Mouse (Mus musculus) hindbrain, embryonic 11.5 days (tissue): Measurements from ENCODE around the gene Csf1. TPM values are rescaled to one million over a fixed set of nuclear protein-coding genes. Genes with fewer than 3 reads are reported as not detected.

Source experiments
- ATAC-seq: fragments of 200-750 bp; cut with Nextera tagmentation; 2 replicates; pipeline ENCODE4 v1.8.0; 2017; ENCODE audit warnings: mild to moderate bottlenecking, moderate TSS enrichment, moderate library complexity; ENCODE audit not compliant: low FRiP score
- DNase-seq: peaks from one replicate; pipeline ENCODE4 v3.0.0-alpha.2; 2015; ENCODE audit warnings: low spot score
- H3K27ac ChIP-seq: fragments of 300-500 bp; sonication (generic); 2 replicates; pipeline ENCODE4 v1.5.1; 2014; ENCODE audit warnings: mild to moderate bottlenecking, low read depth, low read length
- H3K27me3 ChIP-seq: fragments of 300-500 bp; sonication (generic); 2 replicates; pipeline ENCODE4 v1.6.1; 2014; ENCODE audit warnings: mild to moderate bottlenecking, low read length, moderate library complexity, mixed read lengths; ENCODE audit not compliant: control insufficient read depth, insufficient read depth
- H3K36me3 ChIP-seq: fragments of 300-500 bp; sonication (generic); 2 replicates; pipeline ENCODE4 v1.6.1; 2014; ENCODE audit warnings: mild to moderate bottlenecking, low read length, moderate library complexity, mixed read lengths; ENCODE audit not compliant: control insufficient read depth, insufficient read depth
- H3K4me1 ChIP-seq: fragments of 300-500 bp; sonication (generic); replicated peaks from 2 replicates; pipeline ENCODE4 v1.6.1; 2014; ENCODE audit warnings: low read length, mixed read lengths; ENCODE audit not compliant: control insufficient read depth, insufficient read depth
- H3K4me2 ChIP-seq: fragments of 300-500 bp; sonication (generic); replicated peaks from 2 replicates; pipeline ENCODE4 v1.6.1; 2014; ENCODE audit warnings: mild to moderate bottlenecking, low read depth, low read length
- H3K4me3 ChIP-seq: fragments of 300-500 bp; sonication (generic); 2 replicates; pipeline ENCODE4 v1.5.1; 2014; ENCODE audit warnings: low read depth, low read length
- H3K9ac ChIP-seq: fragments of 300-500 bp; sonication (generic); 2 replicates; pipeline ENCODE4 v1.6.1; 2014; ENCODE audit warnings: low read depth, low read length
- H3K9me3 ChIP-seq: fragments of 300-500 bp; sonication (generic); 2 replicates; pipeline ENCODE4 v1.6.1; 2016; ENCODE audit warnings: low read length; ENCODE audit not compliant: control insufficient read depth
- WGBS: fragments of 180-500 bp; shearing (Covaris S2); extraction: QIAGEN DNeasy Blood & Tissue Kit; methylation state at CpG from one replicate; pipeline ENCODE4 v1.1.7; 2014; 5-methylcytosine and 5-hydroxymethylcytosine counted together
- polyA plus RNA-seq: library from polyadenylated mRNA; unstranded; fragments of >200 nt; fragmentation: Nextera tagmentation; extraction: Ambion mirVana; gene quantifications from 2 replicates; pipeline ENCODE4 v1.2.1, GENCODE M21; 2014

Gene Csf1
- polyA plus RNA-seq, 1 experiment from 2014 or later: 5.3 TPM

DNA sequence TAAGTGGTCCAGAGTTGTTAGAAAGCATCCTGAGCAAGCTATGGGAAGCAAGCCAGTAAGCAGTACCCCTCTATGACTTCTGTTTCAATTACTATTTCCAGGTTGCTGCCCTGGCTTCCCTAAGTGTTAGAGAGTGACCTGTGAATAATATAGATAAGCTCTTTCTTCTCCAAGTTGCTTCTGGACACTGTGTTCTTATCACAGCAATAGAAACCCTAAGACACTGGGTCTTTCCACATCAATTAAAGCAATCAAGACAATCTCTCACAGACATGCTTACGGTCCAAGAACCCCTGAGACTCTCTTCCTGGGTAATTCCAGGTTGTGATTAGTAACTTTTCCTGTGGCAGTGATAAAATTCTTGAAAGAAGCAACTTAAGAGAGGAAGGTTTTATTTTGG is 26.1 kb upstream of the Csf1 start:
- no peaks in the 10 kb centered on the region for H3K27me3 ChIP-seq
- H3K4me3 ChIP-seq: no peak overlapping the region
- H3K27ac ChIP-seq: no peak overlapping the region
- 100% methylated on average over 1 of the region's 1 CpGs for WGBS
- DNase-seq (no peak), ATAC-seq (no peak)
- no peak overlapping the region for H3K4me2 ChIP-seq
- H3K9me3 ChIP-seq: no peaks in the 10 kb centered on the region
- no peak overlapping the region for H3K9ac ChIP-seq
- H3K36me3 ChIP-seq: no peaks in the 10 kb centered on the region
- peaks cover 4% of the 10 kb centered on the region for H3K4me1 ChIP-seq

DNA sequence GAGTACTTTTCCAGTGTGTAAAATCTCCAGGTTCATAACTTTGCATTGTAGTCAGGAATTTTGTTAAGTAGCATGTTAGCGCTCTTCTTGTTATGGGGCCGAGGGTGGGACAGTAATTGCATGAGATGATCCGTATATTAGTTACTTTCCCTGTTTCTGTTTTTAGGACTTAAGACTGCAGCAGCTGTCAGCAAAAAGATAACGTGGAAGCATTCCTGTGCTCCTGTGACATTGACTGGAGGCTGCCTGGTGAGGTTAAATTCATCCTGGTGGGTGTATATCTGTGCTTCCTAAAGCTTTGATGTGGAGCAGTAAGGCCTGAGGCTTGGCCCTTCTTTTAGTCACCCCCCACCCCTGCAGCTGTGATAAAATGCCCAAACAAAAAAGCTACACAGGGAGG is 25.3 kb upstream of the Csf1 start:
- Histone ChIP-seq H3K4me1 (peaks cover 4% of the 10 kb centered on the region), H3K9ac (no peak overlapping the region), H3K9me3 (no peaks in the 10 kb centered on the region), H3K36me3 (no peaks in the 10 kb centered on the region), H3K4me3 (no peak overlapping the region), H3K4me2 (no peak overlapping the region), H3K27ac (no peak overlapping the region), H3K27me3 (no peaks in the 10 kb centered on the region)
- ATAC-seq (no peak), DNase-seq (no peak)
- 86% methylated on average over 4 of the region's 4 CpGs for WGBS

DNA sequence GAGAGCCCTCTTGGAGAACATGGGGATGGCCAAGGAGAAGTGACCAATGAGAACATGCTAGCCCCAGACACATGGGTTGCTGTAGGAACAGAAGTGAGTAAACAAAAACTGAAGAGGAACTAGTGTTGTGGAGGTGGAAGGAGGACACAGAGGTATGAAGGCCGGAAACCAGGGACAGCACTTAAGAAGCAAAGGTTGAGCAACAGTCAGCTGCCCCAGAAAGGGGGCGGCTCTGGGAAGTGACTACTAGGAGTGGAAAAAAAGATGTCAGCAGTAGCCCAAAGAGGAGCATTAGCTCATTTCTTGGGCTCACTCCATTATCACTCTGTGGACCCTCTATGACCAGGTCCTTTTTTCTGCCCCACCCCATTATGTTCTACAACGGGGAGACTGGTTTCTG is 23.0 kb upstream of the Csf1 start:
- Histone ChIP-seq H3K4me2 (no peak overlapping the region), H3K36me3 (no peaks in the 10 kb centered on the region), H3K4me3 (no peak overlapping the region), H3K9me3 (no peaks in the 10 kb centered on the region), H3K9ac (no peak overlapping the region), H3K27me3 (no peaks in the 10 kb centered on the region), H3K4me1 (peaks cover 4% of the 10 kb centered on the region), H3K27ac (no peak overlapping the region)
- ATAC-seq: no peak
- no peak for DNase-seq
- WGBS: 91% methylated on average over 3 of the region's 3 CpGs

DNA sequence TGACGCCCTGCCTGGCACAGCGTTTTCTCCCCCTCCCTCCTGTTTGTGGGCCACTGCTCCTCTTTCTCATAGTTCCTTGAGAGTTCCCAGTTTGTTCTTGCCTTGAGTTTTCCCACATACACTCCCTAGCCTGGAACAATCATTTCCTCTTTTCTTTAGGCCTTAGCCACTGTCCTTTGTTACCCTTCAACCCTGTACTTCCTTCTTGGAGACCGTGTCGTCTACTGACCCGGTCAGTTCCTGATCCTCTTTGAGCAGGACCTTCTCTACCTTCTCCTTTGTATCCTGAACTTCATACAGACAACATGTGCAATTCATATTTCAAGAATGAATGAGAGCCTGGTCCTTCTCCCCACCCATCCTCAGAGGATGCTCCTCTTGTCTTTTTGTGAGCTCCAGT is 21.0 kb upstream of the Csf1 start:
- H3K27ac ChIP-seq: no peak overlapping the region
- no peaks in the 10 kb centered on the region for H3K36me3 ChIP-seq
- H3K9me3 ChIP-seq: no peaks in the 10 kb centered on the region
- ATAC-seq (no peak), DNase-seq (no peak)
- H3K4me1 ChIP-seq: no peaks in the 10 kb centered on the region
- WGBS: 88% methylated on average over 5 of the region's 5 CpGs
- no peak overlapping the region for H3K9ac ChIP-seq
- no peaks in the 10 kb centered on the region for H3K27me3 ChIP-seq
- no peak overlapping the region for H3K4me3 ChIP-seq
- H3K4me2 ChIP-seq: no peak overlapping the region

DNA sequence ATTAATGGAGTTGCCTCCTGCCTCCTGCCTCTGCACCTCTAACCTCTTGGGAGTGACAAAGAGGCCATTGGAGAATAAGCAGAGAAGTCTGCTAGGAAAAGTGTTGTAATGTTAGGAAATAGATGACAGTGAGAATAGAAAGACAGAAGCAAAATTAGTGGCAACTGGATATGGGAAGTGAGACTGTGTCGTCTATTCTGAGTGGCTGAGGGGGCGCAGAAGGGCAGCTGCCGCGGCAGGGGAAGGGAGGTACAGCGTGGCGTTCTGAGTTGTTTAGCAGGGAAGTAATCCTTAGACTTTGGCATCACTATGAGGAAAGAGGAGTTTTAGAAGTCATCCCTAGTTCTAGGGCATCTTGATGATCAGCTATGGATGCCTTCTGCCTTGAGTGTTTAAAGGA is 17.7 kb upstream of the Csf1 start:
- Histone ChIP-seq H3K4me1 (no peaks in the 10 kb centered on the region), H3K27me3 (no peaks in the 10 kb centered on the region), H3K4me2 (no peak overlapping the region), H3K36me3 (no peaks in the 10 kb centered on the region), H3K9ac (no peak overlapping the region), H3K27ac (no peak overlapping the region), H3K9me3 (no peaks in the 10 kb centered on the region), H3K4me3 (no peak overlapping the region)
- 79% methylated on average over 6 of the region's 6 CpGs for WGBS
- DNase-seq (no peak), ATAC-seq (no peak)

DNA sequence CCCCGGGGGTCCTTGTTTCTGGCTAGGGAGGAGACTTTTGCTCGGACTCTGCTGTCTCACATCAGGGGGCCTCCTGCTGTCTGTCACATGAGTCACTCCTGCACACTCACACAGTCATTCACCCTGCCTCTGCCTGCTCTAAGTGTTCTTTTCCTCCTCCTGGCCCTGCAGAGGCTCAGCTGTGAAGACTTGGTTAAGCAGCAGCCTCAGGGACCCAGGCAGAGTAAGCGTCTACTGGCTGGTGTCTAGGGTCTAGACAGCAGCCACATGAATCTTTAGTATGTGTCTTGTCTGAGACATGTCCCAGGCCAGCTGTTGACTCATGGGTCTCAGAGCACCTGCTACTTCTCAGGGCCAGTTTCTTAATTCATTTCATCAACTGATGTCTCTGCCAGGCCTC is 16.0 kb upstream of the Csf1 start:
- no peaks in the 10 kb centered on the region for H3K36me3 ChIP-seq
- H3K27me3 ChIP-seq: no peaks in the 10 kb centered on the region
- H3K4me1 ChIP-seq: no peaks in the 10 kb centered on the region
- H3K9me3 ChIP-seq: no peaks in the 10 kb centered on the region
- no peak overlapping the region for H3K4me2 ChIP-seq
- H3K4me3 ChIP-seq: no peak overlapping the region
- 20% methylated on average over 3 of the region's 3 CpGs for WGBS
- no peak overlapping the region for H3K27ac ChIP-seq
- no peak overlapping the region for H3K9ac ChIP-seq
- DNase-seq (no peak), ATAC-seq (no peak)

DNA sequence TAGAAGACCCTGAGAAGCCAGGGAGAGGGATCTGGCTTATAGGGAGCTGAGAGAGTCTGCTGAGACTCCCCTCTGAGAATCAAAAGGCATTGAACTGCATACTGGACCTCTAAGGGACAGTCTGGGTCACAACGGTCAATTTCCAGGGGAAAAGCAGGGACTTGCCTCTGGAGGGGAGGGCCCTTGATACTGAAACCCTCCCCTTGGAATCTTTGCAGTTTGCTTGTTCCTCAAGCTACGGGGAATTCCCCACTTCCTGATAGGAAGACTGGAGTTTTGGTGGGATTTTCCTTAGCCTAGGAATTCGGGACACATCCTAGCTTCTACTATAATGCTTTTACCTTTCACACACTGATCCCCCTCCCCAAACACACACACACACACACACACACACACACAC is 15.5 kb upstream of the Csf1 start:
- no peak overlapping the region for H3K4me2 ChIP-seq
- H3K4me1 ChIP-seq: no peaks in the 10 kb centered on the region
- no peak for ATAC-seq
- H3K27me3 ChIP-seq: no peaks in the 10 kb centered on the region
- H3K4me3 ChIP-seq: no peak overlapping the region
- H3K9ac ChIP-seq: 0 out of 2 replicates have a peak overlapping the region, but pooled peaks have one; percentile 4
- no peaks in the 10 kb centered on the region for H3K9me3 ChIP-seq
- no peaks in the 10 kb centered on the region for H3K36me3 ChIP-seq
- WGBS: 48% methylated on average over 3 of the region's 3 CpGs
- no peak for DNase-seq
- H3K27ac ChIP-seq: no peak overlapping the region

DNA sequence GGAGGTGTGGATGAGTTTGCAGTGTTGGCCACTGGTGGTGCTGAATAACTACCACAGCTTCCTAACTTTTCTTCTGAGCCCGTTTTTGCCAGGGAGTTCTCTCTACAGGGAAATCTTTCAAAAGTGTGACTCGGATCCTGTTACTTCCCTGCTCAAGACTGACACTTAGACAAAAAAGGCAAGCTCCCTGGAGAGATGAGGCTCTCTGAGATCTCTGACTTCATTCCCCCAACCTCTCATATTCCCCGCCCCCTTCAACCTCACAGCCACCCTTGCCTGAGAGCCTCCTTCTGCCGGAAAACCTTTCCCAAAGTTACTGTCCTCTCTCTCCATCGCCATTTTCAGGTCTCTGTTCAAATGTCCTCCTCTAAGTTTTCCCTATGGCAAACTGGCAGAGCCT is 14.8 kb upstream of the Csf1 start:
- no peaks in the 10 kb centered on the region for H3K4me1 ChIP-seq
- no peak overlapping the region for H3K4me3 ChIP-seq
- H3K36me3 ChIP-seq: no peaks in the 10 kb centered on the region
- no peaks in the 10 kb centered on the region for H3K27me3 ChIP-seq
- no peaks in the 10 kb centered on the region for H3K9me3 ChIP-seq
- H3K4me2 ChIP-seq: no peak overlapping the region
- no peak overlapping the region for H3K9ac ChIP-seq
- H3K27ac ChIP-seq: no peak overlapping the region
- ATAC-seq (no peak), DNase-seq (no peak)
- WGBS: 50% methylated on average over 5 of the region's 5 CpGs

DNA sequence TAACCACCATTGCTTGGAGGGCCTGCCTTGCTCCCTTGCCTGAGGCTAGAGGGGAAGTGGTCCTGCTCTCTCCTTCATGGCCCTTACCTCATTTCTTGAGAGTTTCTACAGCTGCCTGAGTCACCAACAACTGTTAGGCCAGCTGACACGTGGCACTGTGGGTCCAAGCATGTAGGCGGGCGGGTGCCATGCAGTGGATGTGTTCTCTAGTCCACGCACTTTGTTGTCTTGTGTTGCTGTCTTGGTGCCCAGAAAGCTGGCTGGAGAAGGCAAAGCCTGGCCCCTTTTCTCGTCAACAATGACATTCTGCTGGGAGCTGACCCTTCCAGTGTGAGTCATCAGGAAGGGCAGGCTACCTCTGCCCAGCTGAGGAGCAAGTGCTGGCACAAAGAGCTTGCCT is 12.6 kb upstream of the Csf1 start:
- Histone ChIP-seq H3K4me1 (no peaks in the 10 kb centered on the region), H3K9me3 (no peaks in the 10 kb centered on the region), H3K4me2 (no peak overlapping the region), H3K27ac (no peak overlapping the region), H3K4me3 (no peak overlapping the region), H3K9ac (no peak overlapping the region), H3K36me3 (no peaks in the 10 kb centered on the region), H3K27me3 (no peaks in the 10 kb centered on the region)
- DNase-seq (no peak), ATAC-seq (no peak)
- WGBS: 84% methylated on average over 5 of the region's 5 CpGs
